Mouse (Mus musculus) heart, adult 2 months (tissue): ENCODE data around the gene Brca2. TPM values are rescaled to one million over a fixed set of nuclear protein-coding genes. Genes with fewer than 3 reads are reported as not detected.

Source experiments
- DNase-seq, 2 experiments: peaks; one replicate each; pipeline ENCODE4 v3.0.0; 2021
- H3K27ac ChIP-seq: fragments of 200-600 bp; 2 replicates; pipeline ENCODE4 v1.8.1; 2022
- H3K27me3 ChIP-seq: fragments of 200-500 bp; 2 replicates; pipeline ENCODE4 v1.6.1; 2012; ENCODE audit warnings: mild to moderate bottlenecking, low read length, inconsistent platforms, mixed read lengths; ENCODE audit not compliant: control insufficient read depth, insufficient read depth
- H3K36me3 ChIP-seq: fragments of 200-500 bp; 2 replicates; pipeline ENCODE4 v1.6.1; 2012; ENCODE audit warnings: low read length, inconsistent platforms; ENCODE audit not compliant: control insufficient read depth, insufficient read depth
- H3K4me1 ChIP-seq: fragments of 200-500 bp; 2 replicates; pipeline ENCODE4 v1.6.1; 2011; ENCODE audit warnings: low read length; ENCODE audit not compliant: control insufficient read depth, insufficient read depth
- H3K4me3 ChIP-seq: fragments of 200-600 bp; 2 replicates; pipeline ENCODE4 v1.8.1; 2022
- H3K79me2 ChIP-seq: fragments of 200-500 bp; replicated peaks from 2 replicates; pipeline ENCODE4 v1.6.1; 2012; ENCODE audit warnings: mild to moderate bottlenecking, inconsistent platforms, low read length, moderate library complexity, mixed read lengths; ENCODE audit not compliant: control insufficient read depth, insufficient read depth
- H3K9ac ChIP-seq: fragments of 200-500 bp; 2 replicates; pipeline ENCODE4 v1.6.1; 2012; ENCODE audit warnings: low read depth, mild to moderate bottlenecking, control low read depth, inconsistent platforms, low read length, mixed read lengths
- CTCF ChIP-seq: fragments of 200-600 bp; IDR thresholded peaks from 2 replicates; pipeline ENCODE4 v1.8.1; 2022; ENCODE audit warnings: antibody characterized with exemption, mild to moderate bottlenecking, moderate library complexity
- EP300 ChIP-seq: fragments of 200-500 bp; IDR thresholded peaks from 2 replicates; pipeline ENCODE4 v1.6.1; 2011; ENCODE audit warnings: low read depth, low read length, control low read depth; ENCODE audit not compliant: insufficient read depth
- POLR2A ChIP-seq: fragments of 200-500 bp; IDR thresholded peaks from 2 replicates; pipeline ENCODE4 v1.6.1; 2011; ENCODE audit warnings: mild to moderate bottlenecking, low read depth, low read length, control low read depth; ENCODE audit not compliant: insufficient read depth
- WGBS: fragments of 180-500 bp; shearing (Covaris S2); methylation state at CpG from one replicate; pipeline ENCODE4 v1.1.7; 2018; 5-methylcytosine and 5-hydroxymethylcytosine counted together
- intact Hi-C: fragments of 180-260 bp; cut with DNase I; formaldehyde crosslinking; loops from one replicate; pipeline ENCODE4 v1.15.1; 2025
- polyA plus RNA-seq: library from polyadenylated mRNA; depleted of rRNA; stranded (reverse); fragments of >200 nt; gene quantifications from 2 replicates; pipeline ENCODE4 v1.2.3, GENCODE M21; 2012
- total RNA-seq, 2 experiments: library from RNA; stranded (reverse); gene quantifications; 2 replicates each; pipeline ENCODE4 v1.2.3; 2021

The Brca2 gene
- total and polyA plus RNA-seq, 3 experiments = 1.1 to 2.0 (median 1.6) TPM

DNA sequence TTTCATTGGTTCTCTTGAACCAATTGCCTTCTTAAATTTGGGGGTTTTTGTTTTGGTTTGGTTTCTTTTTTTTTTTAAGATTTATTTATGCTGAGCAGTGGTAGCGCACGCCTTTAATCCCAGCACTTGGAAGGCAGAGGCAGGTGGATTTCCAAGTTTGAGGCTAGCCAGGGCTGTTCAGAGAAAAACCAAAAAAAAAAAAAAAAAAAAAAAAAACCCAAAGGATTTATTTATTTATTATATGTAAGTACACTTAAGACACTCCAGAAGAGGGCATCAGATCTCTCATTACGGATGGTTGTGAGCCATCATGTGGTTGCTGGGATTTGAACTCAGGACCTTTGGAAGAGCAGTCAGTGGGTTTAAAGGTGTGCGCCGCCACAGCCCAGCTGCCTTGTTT, 38.4 kb downstream of the Brca2 start:
- no peak overlapping the region for H3K9ac ChIP-seq
- no peaks in the 10 kb centered on the region for H3K36me3 ChIP-seq
- TF ChIP-seq CTCF = no peak
- TF ChIP-seq POLR2A = no peak
- no peak for TF ChIP-seq EP300
- 94% methylated on average over 5 of the region's 5 CpGs for WGBS
- no peak for DNase-seq
- no peaks in the 10 kb centered on the region; the same call in 1 of the 2 replicates for H3K4me1 ChIP-seq
- no peak overlapping the region for H3K4me3 ChIP-seq
- intact Hi-C loops = no loop called here
- H3K27me3 ChIP-seq = no peaks in the 10 kb centered on the region
- no peaks in the 10 kb centered on the region for H3K79me2 ChIP-seq
- H3K27ac ChIP-seq = no peak overlapping the region

DNA sequence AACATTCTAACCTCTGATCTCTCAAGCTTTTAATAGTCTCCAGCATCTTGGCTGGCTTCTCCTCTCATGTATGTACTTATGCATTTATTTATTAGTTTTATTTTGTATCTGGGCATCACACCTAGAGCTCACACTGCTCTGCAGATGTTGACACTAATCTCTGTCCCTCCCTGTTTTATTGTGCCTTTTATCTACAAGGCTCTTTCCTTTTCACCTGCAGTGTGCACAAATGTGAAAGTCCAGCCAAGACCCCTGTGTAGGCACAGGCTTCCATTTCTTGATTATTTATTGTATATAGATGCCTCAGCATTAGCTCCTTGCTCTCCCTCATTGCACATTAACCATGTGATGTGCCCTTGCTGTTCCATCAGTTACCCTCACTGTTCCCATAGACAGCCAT, 38.9 kb downstream of the Brca2 start:
- H3K9ac ChIP-seq = no peak overlapping the region
- no peak overlapping the region for H3K27ac ChIP-seq
- intact Hi-C loops = no loop called here
- no peaks in the 10 kb centered on the region for H3K79me2 ChIP-seq
- H3K4me1 ChIP-seq = no peaks in the 10 kb centered on the region; the same call in 1 of the 2 replicates
- no peak for TF ChIP-seq POLR2A
- TF ChIP-seq CTCF = no peak
- TF ChIP-seq EP300 = no peak
- H3K27me3 ChIP-seq = no peaks in the 10 kb centered on the region
- H3K4me3 ChIP-seq = no peak overlapping the region
- H3K36me3 ChIP-seq = no peaks in the 10 kb centered on the region
- DNase-seq = no peak

DNA sequence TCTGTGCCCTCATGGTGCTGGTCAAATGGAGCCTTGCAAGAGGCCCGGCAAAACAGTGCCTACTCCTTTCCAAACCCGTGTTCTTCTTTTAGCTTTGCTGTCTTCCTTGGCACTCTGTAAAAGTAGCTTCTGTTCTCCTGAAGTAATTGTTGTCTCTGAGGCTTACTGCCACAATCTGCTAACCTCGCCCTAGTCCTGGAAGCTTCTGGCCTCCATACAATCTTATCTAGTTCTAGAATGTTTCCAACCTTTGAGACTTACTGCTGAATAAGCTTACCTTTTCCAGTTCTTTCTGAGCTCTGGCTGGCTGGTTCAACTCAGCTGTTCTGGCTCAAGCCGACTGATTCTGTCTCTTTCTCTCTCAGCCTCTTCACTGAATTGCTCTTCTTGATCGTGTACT, 39.4 kb downstream of the Brca2 start:
- TF ChIP-seq POLR2A (no peak), CTCF (no peak), EP300 (no peak)
- no peaks in the 10 kb centered on the region; the same call in 1 of the 2 replicates for H3K4me1 ChIP-seq
- H3K79me2 ChIP-seq = no peaks in the 10 kb centered on the region
- H3K4me3 ChIP-seq = no peak overlapping the region
- H3K9ac ChIP-seq = no peak overlapping the region
- DNase-seq = no peak
- H3K27me3 ChIP-seq = no peaks in the 10 kb centered on the region
- H3K36me3 ChIP-seq = no peaks in the 10 kb centered on the region
- H3K27ac ChIP-seq = no peak overlapping the region
- intact Hi-C loops = no loop called here
- 71% methylated on average over 5 of the region's 5 CpGs for WGBS

DNA sequence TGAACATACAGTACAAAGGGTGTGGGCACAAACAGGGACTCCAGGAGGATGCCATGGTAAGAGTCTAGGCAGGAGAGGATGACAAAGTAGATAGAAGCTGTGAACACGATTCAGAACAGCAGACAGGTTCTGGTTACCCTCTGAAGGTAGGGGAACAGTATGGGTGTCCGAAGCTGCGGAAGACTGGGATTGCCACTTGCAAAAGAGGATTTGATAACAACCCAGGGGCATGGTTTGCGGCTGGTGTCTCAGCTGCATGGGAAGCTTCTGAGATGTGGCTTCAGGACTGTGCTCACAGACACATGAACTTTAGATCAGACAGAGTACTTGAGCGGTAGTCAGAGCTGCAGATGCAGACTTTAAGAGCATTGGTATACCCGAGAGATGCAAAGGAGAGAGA, 42.0 kb downstream of the Brca2 start:
- intact Hi-C loops = no loop called here
- WGBS = 96% methylated on average over 6 of the region's 6 CpGs

DNA sequence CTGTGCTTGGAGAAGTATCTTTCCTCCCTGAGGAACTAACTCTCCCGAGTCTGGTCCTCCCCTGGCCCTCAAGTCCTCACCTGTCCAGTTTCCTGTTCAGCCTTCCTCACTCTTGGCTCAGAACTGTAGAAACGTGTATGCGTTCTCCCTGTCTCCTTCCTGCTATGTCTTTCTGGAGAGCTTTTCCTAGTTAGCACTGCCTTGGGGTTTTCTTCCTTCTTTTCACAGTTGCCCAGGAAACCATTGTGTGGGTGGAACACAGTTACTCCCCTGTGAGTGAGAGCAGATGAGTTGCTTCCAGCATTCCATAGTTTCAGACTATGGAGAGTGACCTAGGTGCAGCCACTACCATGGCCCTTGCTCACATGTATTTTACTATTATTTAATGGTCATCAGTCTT, 43.8 kb downstream of the Brca2 start:
- 44% methylated on average over 3 of the region's 3 CpGs for WGBS
- Histone ChIP-seq H3K36me3 (no peaks in the 10 kb centered on the region), H3K4me1 (no peaks in the 10 kb centered on the region), H3K27ac (no peak overlapping the region), H3K79me2 (no peaks in the 10 kb centered on the region), H3K9ac (no peak overlapping the region), H3K4me3 (no peak overlapping the region), H3K27me3 (no peaks in the 10 kb centered on the region)
- DNase-seq = no peak
- intact Hi-C loops = no loop called here
- no peak for TF ChIP-seq POLR2A
- no peak for TF ChIP-seq EP300
- no peak for TF ChIP-seq CTCF

More for the DNA sequence above, 42.0 kb downstream of the Brca2 start:
- TF ChIP-seq EP300 = no peak
- no peak for TF ChIP-seq CTCF
- no peak for TF ChIP-seq POLR2A
- H3K4me3 ChIP-seq = no peak overlapping the region
- no peaks in the 10 kb centered on the region for H3K79me2 ChIP-seq
- no peaks in the 10 kb centered on the region for H3K36me3 ChIP-seq
- no peak overlapping the region for H3K27ac ChIP-seq
- DNase-seq = no peak
- no peak overlapping the region for H3K9ac ChIP-seq
- no peaks in the 10 kb centered on the region; the same call in 1 of the 2 replicates for H3K4me1 ChIP-seq
- no peaks in the 10 kb centered on the region for H3K27me3 ChIP-seq

DNA sequence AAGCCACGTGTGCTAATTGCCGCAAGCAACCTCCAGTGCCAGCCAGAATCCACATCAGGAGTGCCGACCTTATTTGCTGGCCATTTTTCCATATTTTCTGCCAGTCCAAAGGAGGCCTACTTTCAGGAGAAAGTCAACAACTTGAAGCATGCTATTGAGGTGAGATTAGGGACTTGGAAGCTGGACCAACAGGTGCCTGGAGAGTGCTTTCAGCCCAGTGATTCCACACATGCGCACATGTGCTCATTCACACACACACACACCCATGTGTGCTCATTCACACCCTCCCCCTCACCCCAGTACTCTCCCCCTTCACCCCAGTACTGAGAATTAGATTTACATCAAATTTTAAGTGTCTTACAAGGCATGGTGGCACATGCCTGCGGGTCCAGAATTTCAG, 44.5 kb downstream of the Brca2 start:
- 96% methylated on average over 5 of the region's 5 CpGs for WGBS
- intact Hi-C loops = no loop called here
- Histone ChIP-seq H3K36me3 (no peaks in the 10 kb centered on the region), H3K4me3 (no peak overlapping the region), H3K79me2 (no peaks in the 10 kb centered on the region), H3K9ac (no peak overlapping the region), H3K27me3 (no peaks in the 10 kb centered on the region), H3K27ac (no peak overlapping the region), H3K4me1 (no peaks in the 10 kb centered on the region)
- no peak for DNase-seq
- TF ChIP-seq POLR2A (no peak), EP300 (no peak), CTCF (no peak)
